Mouse (Mus musculus) liver, embryonic 16.5 days (tissue): ENCODE results near the gene Cbfb. TPM values are rescaled to one million over a fixed set of nuclear protein-coding genes. Genes with fewer than 3 reads are reported as not detected.

Experiments
- ATAC-seq: fragments of 200-750 bp; cut with Nextera tagmentation; 2 replicates; pipeline ENCODE4 v1.8.0; 2017; ENCODE audit warnings: low read depth, mild to moderate bottlenecking, moderate number of reproducible peaks, moderate library complexity
- H3K27ac ChIP-seq: fragments of 300-500 bp; sonication (generic); 2 replicates; pipeline ENCODE4 v1.5.1; 2014; ENCODE audit warnings: mild to moderate bottlenecking, low read length
- H3K27me3 ChIP-seq: fragments of 300-500 bp; sonication (generic); 2 replicates; pipeline ENCODE4 v1.6.1; 2014; ENCODE audit warnings: low read depth, low read length, mixed read lengths; ENCODE audit not compliant: control insufficient read depth, insufficient read depth
- H3K36me3 ChIP-seq: fragments of 300-500 bp; sonication (generic); 2 replicates; pipeline ENCODE4 v1.6.1; 2014; ENCODE audit warnings: mild to moderate bottlenecking; ENCODE audit not compliant: control insufficient read depth, insufficient read depth
- H3K4me1 ChIP-seq: fragments of 300-500 bp; sonication (generic); 2 replicates; pipeline ENCODE4 v1.6.1; 2014; ENCODE audit warnings: low read depth, low read length, mixed read lengths; ENCODE audit not compliant: control insufficient read depth
- H3K4me2 ChIP-seq: fragments of 300-500 bp; sonication (generic); 2 replicates; pipeline ENCODE4 v1.6.1; 2014; ENCODE audit warnings: low read depth, low read length, mixed read lengths
- H3K4me3 ChIP-seq: fragments of 300-500 bp; sonication (generic); 2 replicates; pipeline ENCODE4 v1.5.1; 2014; ENCODE audit warnings: low read depth, mild to moderate bottlenecking, low read length
- H3K9ac ChIP-seq: fragments of 300-500 bp; sonication (generic); 2 replicates; pipeline ENCODE4 v1.6.1; 2014; ENCODE audit warnings: low read depth, low read length
- H3K9me3 ChIP-seq: fragments of 300-500 bp; sonication (generic); replicated peaks from 2 replicates; pipeline ENCODE4 v1.6.1; 2016; ENCODE audit warnings: low read length; ENCODE audit not compliant: control insufficient read depth
- WGBS: fragments of 180-500 bp; shearing (Covaris S2); extraction: QIAGEN DNeasy Blood & Tissue Kit; methylation state at CpG from one replicate; pipeline ENCODE4 v1.1.7; 2014; ENCODE audit not compliant: insufficient replicate concordance; 5-methylcytosine and 5-hydroxymethylcytosine counted together
- polyA plus RNA-seq: library from polyadenylated mRNA; unstranded; fragments of >200 nt; fragmentation: Nextera tagmentation; extraction: Ambion mirVana; gene quantifications from 2 replicates; pipeline ENCODE4 v1.2.1, GENCODE M21; 2015

The Cbfb gene
- polyA plus RNA-seq, 1 experiment from 2014 or later, result 6.6 TPM

- WGBS, result 64% methylated on average over 12 of the region's 12 CpGs
- Histone ChIP-seq H3K4me1 (peaks cover 37% of the 10 kb centered on the region), H3K27ac (no peak overlapping the region), H3K36me3 (no peaks in the 10 kb centered on the region), H3K27me3 (peaks cover 32% of the 10 kb centered on the region), H3K9ac (no peak overlapping the region), H3K9me3 (no peaks in the 10 kb centered on the region), H3K4me2 (no peak overlapping the region), H3K4me3 (no peak overlapping the region)
- no peak for ATAC-seq
Measured at GRCm38 (mm10) chr8:105261326-105261980, 91.0 kb downstream of the Cbfb start.

- Histone ChIP-seq H3K27ac (no peak overlapping the region), H3K9ac (no peak overlapping the region; the same call in 1 of the 2 replicates), H3K4me2 (peak overlapping the region; percentile 88), H3K9me3 (no peaks in the 10 kb centered on the region), H3K4me3 (peak overlapping the region; percentile 79), H3K27me3 (peaks cover 47% of the 10 kb centered on the region), H3K36me3 (no peaks in the 10 kb centered on the region), H3K4me1 (peaks cover 37% of the 10 kb centered on the region)
- WGBS, result 41% methylated on average over 16 of the region's 16 CpGs
- ATAC-seq, result no peak
Measured at GRCm38 (mm10) chr8:105263244-105263912, 92.9 kb downstream of the Cbfb start.

DNA sequence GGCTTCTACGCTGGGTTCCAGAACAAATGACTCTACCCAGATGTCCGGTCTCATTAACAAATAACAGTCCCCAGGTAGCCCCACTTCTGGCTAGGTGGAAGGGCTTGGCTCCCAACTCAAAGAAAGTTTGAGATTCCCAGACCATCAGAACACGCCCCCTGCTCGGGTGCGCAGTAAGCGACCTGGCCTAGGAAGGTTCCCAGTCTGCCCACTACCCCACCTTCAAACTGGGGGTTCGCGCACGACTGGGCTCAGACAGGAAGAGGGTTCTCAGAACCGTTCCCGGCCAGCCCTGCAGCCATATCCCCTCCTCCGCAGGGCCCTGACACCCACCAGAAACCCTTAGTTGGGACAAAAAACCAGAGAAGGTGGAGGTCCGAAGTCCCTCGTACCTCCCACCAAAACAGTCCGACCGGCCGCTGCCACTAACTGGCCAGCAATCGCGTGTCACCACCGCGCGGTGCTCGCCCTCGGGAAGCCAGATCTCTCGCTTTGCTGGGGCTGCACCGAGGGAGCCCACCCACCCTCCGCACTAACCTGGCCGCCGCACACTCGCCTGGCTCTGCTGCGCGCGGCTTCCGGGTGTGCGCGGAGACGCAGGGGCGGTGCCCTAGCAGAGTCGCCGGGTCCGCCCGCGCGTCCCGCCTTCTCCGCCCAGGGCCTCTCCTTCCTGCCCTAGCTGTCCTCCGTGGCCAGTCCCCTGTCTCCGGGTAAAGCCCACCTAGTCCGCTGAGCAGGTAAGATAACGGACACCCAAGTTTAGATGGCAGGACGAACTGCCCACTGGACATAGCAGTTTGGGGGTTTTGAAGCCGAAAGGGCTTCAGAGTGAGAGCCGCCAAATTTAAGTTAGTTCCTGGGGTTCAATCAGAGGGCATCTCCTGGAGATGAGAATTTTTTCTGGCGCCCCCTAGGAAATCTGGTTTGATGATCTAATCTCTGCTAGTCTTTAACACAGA lies 93.8 kb downstream of the Cbfb start, which contains the start of the genes Tradd and Fbxl8:
Gene Tradd (minus strand): TSS at position 586 of the 959 bp plus-strand sequence.
Gene Fbxl8 (plus strand): TSS at position 625 of the 959 bp plus-strand sequence.
- Histone ChIP-seq H3K27ac (no peak within 1 kb of the TSS), H3K36me3 (no peaks in the 10 kb centered on the region)
- WGBS, result 1% methylated on average over 54 of the region's 54 CpGs

DNA sequence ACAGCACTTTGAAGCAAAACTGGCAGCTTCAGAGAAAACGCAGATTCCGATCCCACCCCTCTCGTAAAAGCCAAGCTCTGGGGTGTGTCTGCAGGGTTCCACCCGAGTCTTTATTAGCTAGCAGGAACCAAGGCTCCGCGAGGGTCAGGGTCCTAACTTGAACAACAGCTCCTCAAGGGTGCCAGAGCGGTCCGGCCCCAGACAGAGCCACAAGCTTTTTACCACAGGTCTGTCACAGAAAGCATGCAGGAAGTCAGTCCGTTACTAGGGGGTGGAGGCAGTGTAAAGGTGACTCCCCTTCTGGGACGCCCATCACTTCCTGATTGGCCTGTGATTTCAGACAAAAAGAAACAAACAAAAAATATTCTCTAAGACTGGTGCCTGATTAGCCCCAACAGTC lies 94.7 kb downstream of the Cbfb start:
- Histone ChIP-seq H3K4me2 (peak overlapping the region; percentile 88), H3K9me3 (no peaks in the 10 kb centered on the region), H3K4me3 (peak overlapping the region; percentile 79), H3K36me3 (no peaks in the 10 kb centered on the region), H3K9ac (peak overlapping the region; percentile 84), H3K27ac (no peak overlapping the region), H3K4me1 (peaks cover 37% of the 10 kb centered on the region), H3K27me3 (peaks cover 48% of the 10 kb centered on the region)
- ATAC-seq, result no peak
- 8% methylated on average over 10 of the region's 10 CpGs for WGBS

More for the DNA sequence above, 93.8 kb downstream of the Cbfb start, which contains the start of the genes Tradd and Fbxl8:
- H3K27me3 ChIP-seq, result peaks cover 47% of the 10 kb centered on the region
- H3K4me1 ChIP-seq, result peaks cover 38% of the 10 kb centered on the region
- H3K9ac ChIP-seq, result peak within 1 kb of the TSS; percentile 84
- peak within 1 kb of the TSS; percentile 79 for H3K4me3 ChIP-seq
- no peaks in the 10 kb centered on the region for H3K9me3 ChIP-seq
- peak; percentile 89 for ATAC-seq
- peak within 1 kb of the TSS; percentile 88 for H3K4me2 ChIP-seq

GRCm38 (mm10) chr8:105266775-105267174 lies 96.3 kb downstream of the Cbfb start:
- no peak for ATAC-seq
- H3K4me3 ChIP-seq, result no peak overlapping the region
- WGBS, result 30% methylated on average over 13 of the region's 13 CpGs
- H3K4me1 ChIP-seq, result peaks cover 35% of the 10 kb centered on the region
- H3K27me3 ChIP-seq, result peaks cover 65% of the 10 kb centered on the region
- H3K4me2 ChIP-seq, result no peak overlapping the region
- H3K9ac ChIP-seq, result no peak overlapping the region
- no peak overlapping the region for H3K27ac ChIP-seq
- H3K9me3 ChIP-seq, result no peaks in the 10 kb centered on the region
- no peaks in the 10 kb centered on the region for H3K36me3 ChIP-seq

Other genes starting within 250 kb of the Cbfb start
- 3.5 and 4.0 TPM in 2 replicates for gene Ces2e, start 244.4 kb upstream of the Cbfb start, polyA plus RNA-seq
- not detected in 2 replicates for gene Ces2f, start 223.3 kb upstream of the Cbfb start, polyA plus RNA-seq
- 21.4 and 26.8 TPM in 2 replicates for gene Ces2g, start 209.0 kb upstream of the Cbfb start, polyA plus RNA-seq
- not detected in 2 replicates for gene Ces2h, start 169.8 kb upstream of the Cbfb start, polyA plus RNA-seq
- 0.71 and 0.83 TPM in 2 replicates for gene Ces3a, start 122.1 kb upstream of the Cbfb start, polyA plus RNA-seq
- gene Ces3b, start 86.9 kb upstream of the Cbfb start, polyA plus RNA-seq, result not detected in 2 replicates
- gene Ces4a, start 38.9 kb upstream of the Cbfb start, polyA plus RNA-seq, result not detected in 2 replicates
- 18.7 and 19.7 TPM in 2 replicates for gene D230025D16Rik, start 54.5 kb downstream of the Cbfb start, polyA plus RNA-seq
- gene B3gnt9, start 84.5 kb downstream of the Cbfb start, polyA plus RNA-seq, result 2.1 and 2.5 TPM in 2 replicates
- gene Tradd, start 93.9 kb downstream of the Cbfb start, polyA plus RNA-seq, result 12.5 and 14.0 TPM in 2 replicates
- 1.4 TPM in 2 replicates for gene Fbxl8, start 94.0 kb downstream of the Cbfb start, polyA plus RNA-seq
- 0.08 and 0.09 TPM in 2 replicates for gene Hsf4, start 99.1 kb downstream of the Cbfb start, polyA plus RNA-seq
- gene Nol3, start 105.5 kb downstream of the Cbfb start, polyA plus RNA-seq, result 0.12 and 0.19 TPM in 2 replicates
- gene 4931428F04Rik, start 119.2 kb downstream of the Cbfb start, polyA plus RNA-seq, result 0.55 and 0.84 TPM in 2 replicates
- gene Exoc3l, start 125.4 kb downstream of the Cbfb start, polyA plus RNA-seq, result 5.9 and 6.5 TPM in 2 replicates
- gene E2f4, start 127.0 kb downstream of the Cbfb start, polyA plus RNA-seq, result 169 and 187 TPM in 2 replicates
- gene Elmo3, start 134.9 kb downstream of the Cbfb start, polyA plus RNA-seq, result 4.7 and 5.3 TPM in 2 replicates
- gene Lrrc29, start 155.6 kb downstream of the Cbfb start, polyA plus RNA-seq, result 11.1 and 12.5 TPM in 2 replicates
- gene Tmem208, start 155.7 kb downstream of the Cbfb start, polyA plus RNA-seq, result 81.4 and 82.0 TPM in 2 replicates
- gene Fhod1, start 177.3 kb downstream of the Cbfb start, polyA plus RNA-seq, result 0.46 and 0.60 TPM in 2 replicates
- 0.13 TPM in 2 replicates for gene Slc9a5, start 178.2 kb downstream of the Cbfb start, polyA plus RNA-seq
- not detected in 2 replicates for gene Plekhg4, start 202.6 kb downstream of the Cbfb start, polyA plus RNA-seq
- gene Kctd19, start 242.8 kb downstream of the Cbfb start, polyA plus RNA-seq, result not detected in 2 replicates
- 0.09 TPM in 1 of 2 replicates, not detected in the other for gene Lrrc36, start 242.9 kb downstream of the Cbfb start, polyA plus RNA-seq